Mouse (Mus musculus): ENCODE measurements around the gene Adamtsl1. TPM values are rescaled to one million over a fixed set of nuclear protein-coding genes. Genes with fewer than 3 reads are reported as not detected.

Gene Adamtsl1
- polyA plus RNA-seq, 1 experiment, result 2.7 TPM

- Histone ChIP-seq H3K36me3 (ENCODE audit: control insufficient read depth, insufficient read depth) (no peaks in the 10 kb centered on the region), H3K79me2 (ENCODE audit: control insufficient read depth, insufficient read depth) (no peaks in the 10 kb centered on the region), H3K4me2 (ENCODE audit: low read depth) (no peak overlapping the region), H3ac (ENCODE audit: control insufficient read depth, insufficient read length) (no peak overlapping the region), H3K4me3 (no peak overlapping the region), H3K27me3 (ENCODE audit: control insufficient read depth, insufficient read depth, insufficient read length) (no peaks in the 10 kb centered on the region)
- TF ChIP-seq E2F4 (IDR thresholded peaks at IDR 0.05; ENCODE audit: insufficient read depth), result no peak
- TF ChIP-seq USF1 (IDR thresholded peaks at IDR 0.05; ENCODE audit: low read depth), result no peak
- TF ChIP-seq POLR2A (IDR thresholded peaks at IDR 0.05; ENCODE audit: insufficient read length, low read depth), result no peak
- TF ChIP-seq MAX (IDR thresholded peaks at IDR 0.05; ENCODE audit: low read depth), result no peak
Observed at GRCm38 (mm10) chr4:86203288-86203687, 689.3 kb downstream of the Adamtsl1 start.

- no peaks in the 10 kb centered on the region for H3K36me3 ChIP-seq (ENCODE audit: control insufficient read depth, insufficient read depth)
- no peak overlapping the region for H3K4me2 ChIP-seq (ENCODE audit: low read depth)
- no peak for TF ChIP-seq POLR2A (IDR thresholded peaks at IDR 0.05; ENCODE audit: insufficient read length, low read depth)
- TF ChIP-seq SRF (IDR thresholded peaks at IDR 0.05; ENCODE audit: control insufficient read depth, insufficient read length, low read depth), result no peak
- TF ChIP-seq POLR2AphosphoS2 (IDR thresholded peaks at IDR 0.05; ENCODE audit: insufficient read length, low read depth), result no peak
- no peak for TF ChIP-seq MYOG (IDR thresholded peaks at IDR 0.05; ENCODE audit: control insufficient read depth in 1 of 3, insufficient read depth in 1 of 3, insufficient read length in 2 of 3, low read depth in 2 of 3)
- TF ChIP-seq TCF3 (IDR thresholded peaks at IDR 0.05; ENCODE audit: insufficient read length, low read depth), result no peak
- no peak for TF ChIP-seq REST (IDR thresholded peaks at IDR 0.05; ENCODE audit: insufficient read depth, insufficient read length)
- no peak for TF ChIP-seq CEBPB (IDR thresholded peaks at IDR 0.05; ENCODE audit: insufficient read depth, poor library complexity, severe bottlenecking)
- no peak for TF ChIP-seq MYOD1 (IDR thresholded peaks at IDR 0.05; ENCODE audit: control insufficient read depth in 1 of 3, insufficient read length in 2 of 3, low read depth in 2 of 3)
- TF ChIP-seq USF1 (IDR thresholded peaks at IDR 0.05; ENCODE audit: low read depth), result no peak
- TF ChIP-seq E2F4 (IDR thresholded peaks at IDR 0.05; ENCODE audit: insufficient read depth), result no peak
- TF ChIP-seq TCF12 (IDR thresholded peaks at IDR 0.05; ENCODE audit: insufficient read depth, poor library complexity, severe bottlenecking), result no peak
- no peak for TF ChIP-seq MAX (IDR thresholded peaks at IDR 0.05; ENCODE audit: low read depth)
Observed at GRCm38 (mm10) chr4:86224875-86225274, 710.9 kb downstream of the Adamtsl1 start.

GRCm38 (mm10) chr4:86227096-86227495, 713.1 kb downstream of the Adamtsl1 start:
- no peak overlapping the region for H3ac ChIP-seq (ENCODE audit: control insufficient read depth, insufficient read length)
- no peak overlapping the region for H3K4me2 ChIP-seq (ENCODE audit: low read depth)
- H3K27me3 ChIP-seq (ENCODE audit: control insufficient read depth, insufficient read depth, insufficient read length), result no peaks in the 10 kb centered on the region
- no peaks in the 10 kb centered on the region for H3K79me2 ChIP-seq (ENCODE audit: control insufficient read depth, insufficient read depth)
- no peaks in the 10 kb centered on the region for H3K36me3 ChIP-seq (ENCODE audit: control insufficient read depth, insufficient read depth)
- no peak overlapping the region for H3K4me3 ChIP-seq
- TF ChIP-seq POLR2AphosphoS2 (IDR thresholded peaks at IDR 0.05; ENCODE audit: insufficient read length, low read depth) (no peak), MYOG (IDR thresholded peaks at IDR 0.05; ENCODE audit: control insufficient read depth in 1 of 3, insufficient read depth in 1 of 3, insufficient read length in 2 of 3, low read depth in 2 of 3) (no peak), SRF (IDR thresholded peaks at IDR 0.05; ENCODE audit: control insufficient read depth, insufficient read length, low read depth) (no peak), POLR2A (IDR thresholded peaks at IDR 0.05; ENCODE audit: insufficient read length, low read depth) (no peak), E2F4 (IDR thresholded peaks at IDR 0.05; ENCODE audit: insufficient read depth) (no peak), TCF12 (IDR thresholded peaks at IDR 0.05; ENCODE audit: insufficient read depth, poor library complexity, severe bottlenecking) (no peak), MYOD1 (IDR thresholded peaks at IDR 0.05; ENCODE audit: control insufficient read depth in 1 of 3, insufficient read length in 2 of 3, low read depth in 2 of 3) (no peak), MAX (IDR thresholded peaks at IDR 0.05; ENCODE audit: low read depth) (no peak), TCF3 (IDR thresholded peaks at IDR 0.05; ENCODE audit: insufficient read length, low read depth) (no peak), USF1 (IDR thresholded peaks at IDR 0.05; ENCODE audit: low read depth) (no peak), CEBPB (IDR thresholded peaks at IDR 0.05; ENCODE audit: insufficient read depth, poor library complexity, severe bottlenecking) (no peak), REST (IDR thresholded peaks at IDR 0.05; ENCODE audit: insufficient read depth, insufficient read length) (no peak)

More at GRCm38 (mm10) chr4:86224875-86225274, 710.9 kb downstream of the Adamtsl1 start:
- H3K79me2 ChIP-seq (ENCODE audit: control insufficient read depth, insufficient read depth), result no peaks in the 10 kb centered on the region
- H3ac ChIP-seq (ENCODE audit: control insufficient read depth, insufficient read length), result no peak overlapping the region
- H3K27me3 ChIP-seq (ENCODE audit: control insufficient read depth, insufficient read depth, insufficient read length), result no peaks in the 10 kb centered on the region
- H3K4me3 ChIP-seq, result no peak overlapping the region

- H3K4me2 ChIP-seq (ENCODE audit: low read depth), result no peak overlapping the region
- TF ChIP-seq E2F4 (IDR thresholded peaks at IDR 0.05; ENCODE audit: insufficient read depth) (no peak), SRF (IDR thresholded peaks at IDR 0.05; ENCODE audit: control insufficient read depth, insufficient read length, low read depth) (no peak), MYOG (IDR thresholded peaks at IDR 0.05; ENCODE audit: control insufficient read depth in 1 of 3, insufficient read depth in 1 of 3, insufficient read length in 2 of 3, low read depth in 2 of 3) (no peak), MYOD1 (IDR thresholded peaks at IDR 0.05; ENCODE audit: control insufficient read depth in 1 of 3, insufficient read length in 2 of 3, low read depth in 2 of 3) (no peak), POLR2A (IDR thresholded peaks at IDR 0.05; ENCODE audit: insufficient read length, low read depth) (no peak), REST (IDR thresholded peaks at IDR 0.05; ENCODE audit: insufficient read depth, insufficient read length) (no peak), TCF3 (IDR thresholded peaks at IDR 0.05; ENCODE audit: insufficient read length, low read depth) (no peak), TCF12 (IDR thresholded peaks at IDR 0.05; ENCODE audit: insufficient read depth, poor library complexity, severe bottlenecking) (no peak), POLR2AphosphoS2 (IDR thresholded peaks at IDR 0.05; ENCODE audit: insufficient read length, low read depth) (no peak), MAX (IDR thresholded peaks at IDR 0.05; ENCODE audit: low read depth) (no peak), USF1 (IDR thresholded peaks at IDR 0.05; ENCODE audit: low read depth) (no peak), CEBPB (IDR thresholded peaks at IDR 0.05; ENCODE audit: insufficient read depth, poor library complexity, severe bottlenecking) (no peak)
- no peak overlapping the region for H3ac ChIP-seq (ENCODE audit: control insufficient read depth, insufficient read length)
- H3K27me3 ChIP-seq (ENCODE audit: control insufficient read depth, insufficient read depth, insufficient read length), result no peaks in the 10 kb centered on the region
- no peaks in the 10 kb centered on the region for H3K79me2 ChIP-seq (ENCODE audit: control insufficient read depth, insufficient read depth)
- H3K36me3 ChIP-seq (ENCODE audit: control insufficient read depth, insufficient read depth), result no peaks in the 10 kb centered on the region
- H3K4me3 ChIP-seq, result no peak overlapping the region
Observed at GRCm38 (mm10) chr4:86233197-86233596, 719.2 kb downstream of the Adamtsl1 start.

Measured in myocyte (in vitro differentiated cells).